In the genomic region with DNA sequence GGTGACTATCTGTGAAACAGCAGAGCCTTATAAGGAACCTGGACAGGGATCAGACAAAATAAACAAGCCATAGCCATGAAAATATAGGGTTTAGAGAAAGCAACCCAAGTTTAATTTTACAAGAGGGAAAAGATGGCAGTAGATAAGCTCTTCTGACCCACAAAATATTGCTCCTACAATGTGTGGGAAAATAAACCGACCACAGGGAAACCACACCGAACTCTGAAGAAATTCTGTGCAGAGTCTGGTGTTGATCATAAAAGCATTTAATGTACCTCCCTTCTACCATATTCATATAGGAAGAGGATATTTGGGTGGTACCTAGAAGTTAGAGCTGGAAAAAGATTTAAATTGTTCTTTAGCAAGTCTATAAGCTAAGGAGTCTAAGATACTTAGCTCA, we compare ENCODE assay signal across 22 mouse cellular contexts.
DNase-seq lines count a peak whose midpoint lies in the region; ATAC-seq and TF ChIP-seq lines count a peak whose summit lies in the region.
"Had no signal": no experiment of that assay in that cellular context is flagged by ENCODE, and none has a peak within 500 bp of the region (broad histone marks: within the 10 kb centered on the region; RNA-seq: fewer than 3 reads in every experiment).

No protein-coding gene starts in this region.

- H3K9ac ChIP-seq in heart, embryonic 11.5 days (ENCODE audit: low read depth, low read length): no peak overlapping the region
- H3K9ac ChIP-seq in heart, adult 2 months (ENCODE audit: low read depth, low read length): no peak overlapping the region
- no peak overlapping the region for H3K9ac ChIP-seq in heart, embryonic 15.5 days
- no peak overlapping the region for H3K9ac ChIP-seq in lung, embryonic 15.5 days
- H3K9ac ChIP-seq: embryonic facial prominence, embryonic 13.5 days; forebrain, embryonic 12.5 days; hindbrain, embryonic 12.5 days had no signal

- WGBS in heart, embryonic 11.5 days (ENCODE audit: insufficient replicate concordance): 79% methylated on average over 2 of the region's 2 CpGs
- WGBS in heart, adult 2 months: 74% methylated on average over 2 of the region's 2 CpGs
- 64% methylated on average over 2 of the region's 2 CpGs for WGBS in heart, embryonic 15.5 days
- WGBS in lung, embryonic 15.5 days: 45% methylated on average over 2 of the region's 2 CpGs

- no peak for ATAC-seq in heart, embryonic 11.5 days (replicated peaks; ENCODE audit: insufficient number of reproducible peaks, low FRiP score, low TSS enrichment)
- ATAC-seq in heart, embryonic 15.5 days (replicated peaks; ENCODE audit: insufficient number of reproducible peaks, insufficient read depth, low FRiP score, low read depth): no peak
- ATAC-seq in lung, embryonic 15.5 days (ENCODE audit: borderline replicate concordance, extremely low read depth, low FRiP score, low TSS enrichment): peak; percentile 40; the same call in 1 of the 2 replicates
- ATAC-seq: activated CD4-positive, CD25-positive, alpha-beta regulatory T cell, adult 4 months; forebrain, embryonic 16.5 days; hindbrain, embryonic 16.5 days; inflammation-experienced regulatory T-cells, adult 6 months; intestine, postnatal 0 days; Patski had no signal

- peak overlapping the region; percentile 64 for H3K27ac ChIP-seq in heart, embryonic 11.5 days (ENCODE audit: low read depth, low read length)
- no peak overlapping the region; the same call in 1 of the 2 replicates for H3K27ac ChIP-seq in heart, adult 2 months
- H3K27ac ChIP-seq in heart, embryonic 15.5 days: peak overlapping the region; percentile 74
- H3K27ac ChIP-seq in lung, embryonic 15.5 days: 0 out of 2 replicates have a peak overlapping the region, but pooled peaks have one; percentile 4
- H3K27ac ChIP-seq: embryonic facial prominence, embryonic 13.5 days; forebrain, embryonic 12.5 days; hindbrain, embryonic 12.5 days had no signal

- no peak for TF ChIP-seq CTCF in heart, adult 2 months (IDR thresholded peaks at IDR 0.05)

- no peak for TF ChIP-seq POLR2A in heart, adult 2 months (IDR thresholded peaks at IDR 0.05; ENCODE audit: insufficient read depth, low read depth, low read length)

- H3K36me3 ChIP-seq in heart, embryonic 11.5 days (ENCODE audit: control insufficient read depth, insufficient read depth, low read length): no peaks in the 10 kb centered on the region
- peaks cover 3% of the 10 kb centered on the region; the same call in 1 of the 2 replicates for H3K36me3 ChIP-seq in heart, adult 2 months (ENCODE audit: control insufficient read depth, insufficient read depth, low read length)
- H3K36me3 ChIP-seq in heart, embryonic 15.5 days: no peaks in the 10 kb centered on the region
- no peaks in the 10 kb centered on the region for H3K36me3 ChIP-seq in lung, embryonic 15.5 days
- H3K36me3 ChIP-seq: embryonic facial prominence, embryonic 13.5 days; forebrain, embryonic 12.5 days; hindbrain, embryonic 12.5 days had no signal

- intact Hi-C loops in heart, adult 2 months (cut with DNase I): loop anchor here (5.0 kb wide), 2 partner anchors 42 to 328 kb away; no protein-coding TSS in a partner anchor

- no peak for DNase-seq in heart, adult 2 months
- no peak for DNase-seq in heart, adult 18-20 months
- no peak for DNase-seq in lung, postnatal 25 days (ENCODE audit: low spot score)
- DNase-seq in ovary, postnatal 14 days (ENCODE audit: low spot score): no peak
- DNase-seq: adrenal gland, postnatal 14 days; cerebellum, adult 11-12 months; cerebellum, adult 9-10 months; cerebellum, postnatal 25 days; gastrocnemius, postnatal 10 days had no signal

- H3K27me3 ChIP-seq in heart, embryonic 11.5 days (ENCODE audit: control insufficient read depth, insufficient read depth, low read length): no peaks in the 10 kb centered on the region
- no peaks in the 10 kb centered on the region for H3K27me3 ChIP-seq in heart, adult 2 months (ENCODE audit: control insufficient read depth, insufficient read depth, low read length)
- no peaks in the 10 kb centered on the region for H3K27me3 ChIP-seq in heart, embryonic 15.5 days
- H3K27me3 ChIP-seq in lung, embryonic 15.5 days: no peaks in the 10 kb centered on the region
- H3K27me3 ChIP-seq: CH12.LX; embryonic facial prominence, embryonic 13.5 days; forebrain, embryonic 12.5 days; hindbrain, embryonic 12.5 days; Patski had no signal

- no peak for TF ChIP-seq EP300 in heart, adult 2 months (IDR thresholded peaks at IDR 0.05; ENCODE audit: insufficient read depth, low read depth, low read length)

- no peaks in the 10 kb centered on the region for H3K9me3 ChIP-seq in heart, embryonic 11.5 days (replicated peaks; ENCODE audit: control insufficient read depth, low read length)
- H3K9me3 ChIP-seq in heart, embryonic 15.5 days (replicated peaks): no peaks in the 10 kb centered on the region
- H3K9me3 ChIP-seq in lung, embryonic 15.5 days: no peaks in the 10 kb centered on the region
- H3K9me3 ChIP-seq: embryonic facial prominence, embryonic 13.5 days; forebrain, embryonic 12.5 days; hindbrain, embryonic 12.5 days had no signal

- peaks cover 19% of the 10 kb centered on the region for H3K4me1 ChIP-seq in heart, embryonic 11.5 days (ENCODE audit: control insufficient read depth, insufficient read depth, low read length)
- no peaks in the 10 kb centered on the region for H3K4me1 ChIP-seq in heart, adult 2 months (ENCODE audit: control insufficient read depth, insufficient read depth, low read length)
- H3K4me1 ChIP-seq in heart, embryonic 15.5 days (replicated peaks): peaks cover 20% of the 10 kb centered on the region
- no peaks in the 10 kb centered on the region for H3K4me1 ChIP-seq in lung, embryonic 15.5 days
- H3K4me1 ChIP-seq: embryonic facial prominence, embryonic 13.5 days; forebrain, embryonic 12.5 days; hindbrain, embryonic 12.5 days had no signal

- no peaks in the 10 kb centered on the region for H3K79me2 ChIP-seq in heart, adult 2 months (replicated peaks; ENCODE audit: control insufficient read depth, insufficient read depth, low read length)

- H3K4me2 ChIP-seq in heart, embryonic 11.5 days: peak overlapping the region; percentile 6; the same call in 1 of the 2 replicates
- H3K4me2 ChIP-seq in heart, embryonic 15.5 days: no peak overlapping the region
- no peak overlapping the region for H3K4me2 ChIP-seq in lung, embryonic 15.5 days
- H3K4me2 ChIP-seq: embryonic facial prominence, embryonic 13.5 days; forebrain, embryonic 12.5 days; hindbrain, embryonic 12.5 days had no signal

- H3K4me3 ChIP-seq in heart, embryonic 11.5 days (ENCODE audit: low read depth, low read length): no peak overlapping the region
- H3K4me3 ChIP-seq in heart, adult 2 months: no peak overlapping the region
- no peak overlapping the region for H3K4me3 ChIP-seq in heart, embryonic 15.5 days
- no peak overlapping the region for H3K4me3 ChIP-seq in lung, embryonic 15.5 days
- H3K4me3 ChIP-seq: embryonic facial prominence, embryonic 13.5 days; forebrain, embryonic 12.5 days; hindbrain, embryonic 12.5 days had no signal
